Mouse (Mus musculus) lung, adult 2 months (tissue): Measurements from ENCODE around the gene Olfr92.

Experiments
- CTCF ChIP-seq: fragments of 200-500 bp; IDR thresholded peaks from 2 replicates; pipeline ENCODE4 v1.5.1; 2011; ENCODE audit warnings: mild to moderate bottlenecking, low read length, control low read depth; ENCODE audit not compliant: insufficient read depth
- POLR2A ChIP-seq: fragments of 200-500 bp; IDR thresholded peaks from 2 replicates; pipeline ENCODE4 v1.6.1; 2011; ENCODE audit warnings: low read depth, mild to moderate bottlenecking, control low read depth, low read length, borderline replicate concordance; ENCODE audit errors: extremely low read depth

DNA sequence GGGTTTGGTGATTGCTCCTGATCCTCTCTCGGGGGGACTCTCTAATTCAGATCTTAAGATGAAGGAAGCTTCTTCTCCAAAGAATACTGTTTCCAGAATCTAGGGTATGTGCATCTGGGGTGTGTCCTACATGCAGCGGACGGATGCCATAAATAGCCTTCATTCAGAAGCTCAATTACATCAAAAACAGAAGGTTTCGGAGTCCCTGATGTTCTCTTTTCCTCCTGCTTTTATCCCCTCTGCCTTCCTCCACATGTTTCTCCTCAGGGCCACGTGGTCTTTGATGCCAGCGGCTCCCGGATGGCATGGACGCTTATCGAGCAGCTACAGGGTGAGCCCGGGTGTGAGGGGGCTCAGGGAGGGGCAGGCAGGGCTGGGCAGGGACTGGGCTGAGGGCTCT lies 56.8 kb downstream of the Olfr92 start:
- no peak for TF ChIP-seq POLR2A
- no peak for TF ChIP-seq CTCF
